Mouse (Mus musculus): ENCODE measurements at regions not wholly inside any gene's neighbourhood (a gene's known extent, or its start where the extent isn't known, plus 50 kb on each side); places are given as distances from the start of the nearest gene placed in this dataset.

DNA sequence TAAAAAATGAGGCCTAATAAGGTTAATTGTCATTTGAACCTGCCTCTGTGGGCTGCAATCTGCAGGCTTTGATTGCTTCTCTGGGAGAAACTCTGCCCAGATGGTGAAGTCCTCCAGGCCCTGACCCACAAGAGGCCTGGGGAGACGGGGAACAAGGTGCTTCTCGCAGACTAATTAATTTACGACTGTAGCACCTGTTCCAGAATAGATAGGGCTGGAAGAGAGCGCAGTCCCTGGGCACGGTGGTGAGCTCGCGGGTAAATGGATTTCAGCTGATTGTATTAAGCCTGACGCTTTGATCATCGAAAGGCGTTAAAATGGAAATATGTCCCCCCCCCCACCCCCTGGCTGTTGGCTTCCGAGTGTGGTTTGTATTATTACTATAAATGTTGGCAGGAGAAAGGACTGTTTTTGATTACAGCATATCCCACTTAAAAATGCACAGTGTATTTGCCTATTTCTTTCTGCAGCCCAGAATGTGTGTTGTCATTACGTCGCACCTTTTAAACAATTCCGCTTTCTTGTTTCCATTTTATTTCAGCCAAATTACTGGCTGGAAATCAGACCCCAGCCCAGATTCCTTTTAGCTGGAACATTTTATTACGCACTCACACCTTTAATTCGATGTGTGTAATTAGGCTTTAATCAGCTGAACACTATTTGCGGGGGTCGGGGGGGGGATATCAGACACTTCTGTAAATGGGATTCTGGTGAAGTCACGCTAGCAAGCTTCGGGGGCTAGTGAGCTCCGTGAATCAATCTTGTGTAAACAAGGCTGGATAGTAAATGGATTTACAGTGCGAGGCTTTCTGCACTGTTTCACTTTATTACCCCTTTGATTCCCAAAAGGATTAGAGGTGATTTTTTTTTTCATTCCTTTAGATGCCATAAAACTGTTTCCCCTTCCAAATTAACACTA, 250.1 kb upstream of the Dnajc19 start:
- Histone ChIP-seq H3K36me3 (no peaks in the 10 kb centered on the region), H3K9me3 (no peaks in the 10 kb centered on the region), H3K4me3 (no peak overlapping the region), H3K4me2 (no peak overlapping the region), H3K4me1 (no peaks in the 10 kb centered on the region), H3K27ac (no peak overlapping the region), H3K9ac (no peak overlapping the region), H3K27me3 (no peaks in the 10 kb centered on the region)
- 47% methylated on average over 22 of the region's 22 CpGs for whole genome bisulfite sequencing
- ATAC-seq (ENCODE audit: borderline replicate concordance, extremely low read depth, low FRiP score, low TSS enrichment) = no peak

DNA sequence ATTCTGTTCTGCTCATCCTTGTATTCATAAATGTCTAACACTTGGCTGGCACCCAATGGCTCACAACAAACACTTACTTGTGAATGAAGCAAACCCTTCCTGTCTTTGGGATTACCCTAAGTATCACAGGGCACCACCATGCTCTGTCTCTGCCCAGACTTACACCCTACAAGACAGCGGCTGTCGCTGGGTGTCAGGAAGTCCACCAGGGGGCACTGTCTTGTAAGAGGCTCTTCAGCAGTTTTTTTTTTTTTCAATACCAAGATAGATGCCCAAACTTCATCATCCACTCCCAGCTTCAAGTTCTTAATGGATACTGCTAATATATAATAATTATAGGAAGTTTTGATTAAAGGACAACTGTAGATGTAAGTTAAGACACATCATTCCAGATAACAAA, 247.7 kb upstream of the Dnajc19 start:
- no peak overlapping the region for H3K4me2 ChIP-seq
- WGBS = 30% methylated on average over 2 of the region's 2 CpGs
- H3K4me3 ChIP-seq = no peak overlapping the region
- no peak for ATAC-seq (ENCODE audit: borderline replicate concordance, extremely low read depth, low FRiP score, low TSS enrichment)
- H3K27ac ChIP-seq = no peak overlapping the region
- H3K36me3 ChIP-seq = no peaks in the 10 kb centered on the region
- no peak overlapping the region for H3K9ac ChIP-seq
- H3K9me3 ChIP-seq = no peaks in the 10 kb centered on the region
- no peaks in the 10 kb centered on the region for H3K4me1 ChIP-seq
- no peaks in the 10 kb centered on the region for H3K27me3 ChIP-seq

DNA sequence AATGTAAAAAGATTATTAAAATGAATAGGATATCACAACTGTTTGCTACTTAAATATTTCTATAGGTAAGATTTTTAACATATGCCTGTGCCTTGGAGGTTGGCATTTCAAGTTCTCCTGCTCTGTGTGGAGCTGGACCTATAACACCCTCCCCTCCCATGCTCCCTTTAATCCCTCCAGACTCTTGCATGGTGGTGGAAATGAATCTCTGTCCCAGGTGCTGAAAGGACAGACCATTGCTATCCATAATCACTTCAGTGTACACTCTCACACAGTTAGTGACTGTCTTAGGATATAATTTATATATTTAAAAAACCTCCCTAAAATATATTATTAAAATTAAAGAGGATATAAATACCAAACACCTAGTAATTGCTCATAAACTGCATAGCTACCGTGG, 244.5 kb upstream of the Dnajc19 start:
- Histone ChIP-seq H3K27me3 (no peaks in the 10 kb centered on the region), H3K4me1 (no peaks in the 10 kb centered on the region), H3K4me2 (no peak overlapping the region), H3K36me3 (no peaks in the 10 kb centered on the region), H3K9ac (no peak overlapping the region), H3K9me3 (no peaks in the 10 kb centered on the region), H3K27ac (no peak overlapping the region), H3K4me3 (no peak overlapping the region)
- 83% methylated on average over 1 of the region's 1 CpGs for WGBS
- no peak for ATAC-seq (ENCODE audit: borderline replicate concordance, extremely low read depth, low FRiP score, low TSS enrichment)

DNA sequence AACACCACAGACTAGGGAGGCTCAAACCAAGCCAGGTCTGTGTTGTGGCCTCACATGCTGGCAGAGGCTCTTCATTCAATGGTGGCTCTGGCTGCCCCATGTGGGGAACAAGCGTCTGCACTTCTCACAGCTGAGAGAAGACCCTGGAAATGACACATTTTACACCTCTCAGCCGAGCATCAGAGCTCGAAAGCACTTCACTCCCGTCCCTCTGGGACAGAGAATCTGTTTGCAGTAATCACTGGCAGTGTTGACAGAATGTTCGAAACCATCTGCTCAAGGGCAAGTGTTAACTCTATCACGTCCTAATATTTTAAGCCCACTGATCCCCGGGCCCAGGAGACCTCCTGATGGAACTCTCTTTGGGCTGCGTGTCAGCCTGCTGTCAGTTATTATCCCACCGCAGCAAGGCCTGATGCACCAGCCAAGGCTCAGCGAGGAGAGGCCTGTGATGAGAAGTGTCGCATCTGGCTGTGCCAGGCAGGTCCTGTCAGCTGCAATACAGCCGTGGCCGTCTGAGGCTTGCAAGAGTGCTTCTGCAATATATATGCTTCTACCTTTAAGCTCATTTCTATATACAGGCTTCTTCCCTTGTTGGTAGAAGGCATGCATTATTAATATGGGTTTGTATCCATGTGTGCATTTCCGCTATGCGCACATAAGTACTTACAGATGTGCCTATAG, 241.5 kb upstream of the Dnajc19 start:
- no peak for ATAC-seq (ENCODE audit: borderline replicate concordance, extremely low read depth, low FRiP score, low TSS enrichment)
- WGBS = 21% methylated on average over 15 of the region's 15 CpGs

DNA sequence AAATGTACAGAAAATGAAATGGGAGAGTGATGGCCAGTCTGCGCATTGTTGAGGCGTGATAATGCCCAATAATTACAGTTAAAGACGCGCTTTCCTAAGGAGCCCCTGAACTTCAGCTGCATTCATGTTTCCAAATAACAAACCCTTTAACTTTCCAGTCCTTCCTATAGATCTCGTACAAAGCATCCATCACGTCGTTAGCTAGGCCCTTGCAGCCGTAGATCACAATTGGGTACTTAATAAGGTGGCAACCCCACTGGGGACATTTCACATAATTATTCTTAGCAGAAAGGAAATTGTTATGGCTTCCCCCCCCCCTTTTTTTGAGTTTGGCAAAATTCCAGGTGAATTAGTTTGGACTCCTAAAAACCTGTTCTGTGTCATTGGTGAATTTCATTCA, 233.7 kb upstream of the Dnajc19 start:
- no peak for ATAC-seq (ENCODE audit: borderline replicate concordance, extremely low read depth, low FRiP score, low TSS enrichment)
- Histone ChIP-seq H3K36me3 (no peaks in the 10 kb centered on the region), H3K27ac (no peak overlapping the region), H3K4me3 (no peak overlapping the region), H3K4me2 (no peak overlapping the region), H3K9me3 (no peaks in the 10 kb centered on the region), H3K27me3 (no peaks in the 10 kb centered on the region), H3K9ac (no peak overlapping the region), H3K4me1 (no peaks in the 10 kb centered on the region)
- 77% methylated on average over 8 of the region's 8 CpGs for WGBS

More for the DNA sequence above, 241.5 kb upstream of the Dnajc19 start:
- Histone ChIP-seq H3K4me3 (no peak overlapping the region), H3K4me2 (no peak overlapping the region), H3K9me3 (no peaks in the 10 kb centered on the region), H3K27ac (no peak overlapping the region), H3K4me1 (no peaks in the 10 kb centered on the region), H3K9ac (no peak overlapping the region), H3K27me3 (no peaks in the 10 kb centered on the region), H3K36me3 (no peaks in the 10 kb centered on the region)

DNA sequence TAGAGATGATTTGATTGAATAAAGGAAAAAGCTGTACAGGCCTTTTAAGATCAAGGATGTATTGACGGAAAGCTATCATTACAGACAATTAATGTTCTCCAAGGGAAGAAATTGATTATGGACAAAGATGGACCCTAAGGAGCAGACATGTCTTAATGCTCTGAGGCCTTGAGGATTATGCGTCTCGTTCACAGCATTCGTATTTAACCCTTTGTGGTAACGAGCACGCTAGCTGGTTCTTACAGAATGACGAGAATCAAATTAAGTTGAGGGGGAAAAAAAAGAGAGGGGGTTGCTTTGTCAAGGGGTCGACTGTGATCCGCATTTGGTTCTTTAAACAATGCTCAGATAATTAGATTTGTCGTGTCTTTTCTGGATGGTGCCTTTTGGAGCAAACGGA, 233.3 kb upstream of the Dnajc19 start:
- Histone ChIP-seq H3K36me3 (no peaks in the 10 kb centered on the region), H3K4me3 (no peak overlapping the region), H3K9me3 (no peaks in the 10 kb centered on the region), H3K27ac (no peak overlapping the region), H3K9ac (no peak overlapping the region), H3K4me1 (no peaks in the 10 kb centered on the region), H3K4me2 (no peak overlapping the region), H3K27me3 (no peaks in the 10 kb centered on the region)
- ATAC-seq (ENCODE audit: borderline replicate concordance, extremely low read depth, low FRiP score, low TSS enrichment) = no peak
- 77% methylated on average over 11 of the region's 11 CpGs for WGBS

DNA sequence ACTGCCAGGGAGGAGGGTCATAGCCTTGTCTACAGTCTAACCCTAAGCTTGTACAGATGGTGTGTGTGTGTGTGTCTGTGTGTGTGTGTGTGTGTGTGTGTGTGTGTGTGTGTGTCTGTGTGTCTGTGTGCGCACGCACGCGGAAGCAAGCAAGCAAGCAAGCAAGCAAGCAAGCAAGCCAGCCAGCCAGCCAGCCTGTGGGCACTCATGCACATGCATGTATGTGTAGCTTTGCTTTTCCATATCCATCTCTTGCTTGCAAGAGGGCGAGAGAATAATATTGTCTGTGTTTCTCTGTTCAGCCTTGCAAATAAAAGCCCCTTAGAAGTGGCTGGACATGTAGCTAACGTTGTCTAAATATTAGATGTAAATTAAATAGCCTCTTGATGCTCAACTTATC, 230.8 kb upstream of the Dnajc19 start:
- Histone ChIP-seq H3K36me3 (no peaks in the 10 kb centered on the region), H3K4me2 (no peak overlapping the region), H3K27me3 (no peaks in the 10 kb centered on the region), H3K9me3 (no peaks in the 10 kb centered on the region), H3K9ac (no peak overlapping the region), H3K4me3 (no peak overlapping the region), H3K4me1 (no peaks in the 10 kb centered on the region), H3K27ac (no peak overlapping the region)
- WGBS = 76% methylated on average over 6 of the region's 6 CpGs
- no peak for ATAC-seq (ENCODE audit: borderline replicate concordance, extremely low read depth, low FRiP score, low TSS enrichment)

DNA sequence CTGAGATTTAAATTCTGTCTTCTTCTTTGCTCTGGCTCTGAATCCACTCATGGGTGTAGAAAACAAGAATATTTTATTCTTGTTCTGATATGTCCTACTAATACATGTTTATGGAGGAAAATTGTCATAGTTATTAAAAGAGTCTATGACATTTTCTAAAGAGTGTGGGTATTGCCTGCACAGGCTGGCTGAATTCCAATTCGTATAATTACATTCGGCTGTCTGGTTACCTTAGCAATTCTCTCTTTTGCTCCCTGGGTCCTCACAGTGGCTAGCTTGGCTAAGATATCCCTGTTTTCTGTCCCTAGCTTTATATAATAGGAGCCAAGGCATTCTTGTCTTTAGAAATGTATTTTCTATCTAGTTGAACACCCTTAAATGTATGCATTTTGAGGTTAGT, 218.5 kb upstream of the Dnajc19 start:
- ATAC-seq (ENCODE audit: borderline replicate concordance, extremely low read depth, low FRiP score, low TSS enrichment) = no peak
- Histone ChIP-seq H3K4me3 (no peak overlapping the region), H3K4me1 (no peaks in the 10 kb centered on the region), H3K4me2 (no peak overlapping the region), H3K27me3 (no peaks in the 10 kb centered on the region), H3K27ac (no peak overlapping the region), H3K36me3 (no peaks in the 10 kb centered on the region), H3K9me3 (no peaks in the 10 kb centered on the region), H3K9ac (no peak overlapping the region)
- 63% methylated on average over 2 of the region's 2 CpGs for WGBS

DNA sequence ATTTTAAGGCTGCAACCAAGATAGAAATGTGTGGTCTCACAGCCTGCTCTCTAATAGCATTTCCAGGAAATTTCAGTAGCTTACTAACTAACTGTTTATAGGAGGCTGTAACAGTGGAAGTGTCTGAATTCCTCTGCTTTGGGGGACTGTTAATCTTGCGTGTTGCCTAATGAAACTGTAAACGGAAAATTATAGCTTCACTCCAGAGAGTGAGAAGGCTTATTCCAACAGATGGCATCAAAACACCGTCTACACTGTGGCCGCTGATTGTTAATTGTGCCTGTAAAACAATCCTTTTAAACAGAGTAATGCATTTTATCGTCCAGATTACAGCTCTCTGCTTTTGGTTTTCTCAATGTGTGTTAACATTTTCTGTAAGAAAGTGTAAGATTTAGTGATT, 206.7 kb upstream of the Dnajc19 start:
- Histone ChIP-seq H3K9me3 (no peaks in the 10 kb centered on the region), H3K9ac (no peak overlapping the region), H3K4me1 (no peaks in the 10 kb centered on the region), H3K27me3 (no peaks in the 10 kb centered on the region), H3K4me3 (no peak overlapping the region), H3K27ac (no peak overlapping the region), H3K4me2 (no peak overlapping the region), H3K36me3 (no peaks in the 10 kb centered on the region)
- WGBS = 69% methylated on average over 5 of the region's 5 CpGs
- ATAC-seq (ENCODE audit: borderline replicate concordance, extremely low read depth, low FRiP score, low TSS enrichment) = no peak

DNA sequence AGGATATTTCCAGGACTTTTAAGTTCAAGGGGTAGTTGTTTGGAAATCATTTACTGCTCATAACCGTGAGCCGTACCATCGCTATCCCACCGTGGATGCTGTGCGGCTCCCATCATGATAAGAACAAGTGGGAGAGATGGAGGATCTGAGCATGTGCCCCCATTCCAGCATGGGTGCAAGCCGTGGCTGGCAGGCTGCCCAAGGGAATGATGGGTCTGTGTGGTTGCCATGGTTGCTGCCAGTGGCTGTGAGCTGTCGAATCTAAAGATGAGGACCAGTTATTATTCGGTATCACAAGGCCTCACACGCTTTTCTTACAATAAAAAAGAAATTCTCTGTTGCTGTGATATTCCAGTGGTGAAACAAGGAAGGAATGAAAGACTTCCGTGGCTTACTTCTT, 189.0 kb upstream of the Dnajc19 start:
- no peaks in the 10 kb centered on the region for H3K9me3 ChIP-seq
- no peaks in the 10 kb centered on the region for H3K27me3 ChIP-seq
- H3K9ac ChIP-seq = no peak overlapping the region
- H3K27ac ChIP-seq = no peak overlapping the region
- H3K4me1 ChIP-seq = no peaks in the 10 kb centered on the region
- no peak overlapping the region for H3K4me3 ChIP-seq
- H3K4me2 ChIP-seq = no peak overlapping the region
- H3K36me3 ChIP-seq = no peaks in the 10 kb centered on the region
- WGBS = 81% methylated on average over 10 of the region's 10 CpGs
- ATAC-seq (ENCODE audit: borderline replicate concordance, extremely low read depth, low FRiP score, low TSS enrichment) = no peak

DNA sequence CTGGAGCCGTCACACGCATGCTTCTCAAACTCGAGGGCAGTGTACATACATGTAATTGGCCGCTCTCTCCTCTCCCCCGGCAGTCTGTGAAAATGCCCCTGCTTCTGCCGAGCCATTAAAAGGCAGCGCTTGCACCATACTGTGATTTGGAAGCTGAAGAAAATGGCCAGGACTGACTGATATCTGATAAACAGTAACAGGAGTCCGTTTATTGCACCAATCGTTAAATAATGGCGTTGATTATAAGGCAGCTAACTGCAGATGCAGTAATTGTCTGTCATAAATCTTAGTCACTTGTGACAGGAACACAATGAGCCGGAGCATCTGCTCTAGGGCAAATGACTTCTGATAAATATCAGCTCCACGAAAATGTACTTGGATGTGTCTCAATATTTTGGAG, 185.3 kb upstream of the Dnajc19 start:
- Histone ChIP-seq H3K36me3 (no peaks in the 10 kb centered on the region), H3K4me3 (no peak overlapping the region), H3K27ac (no peak overlapping the region), H3K4me1 (no peaks in the 10 kb centered on the region), H3K9ac (no peak overlapping the region), H3K27me3 (no peaks in the 10 kb centered on the region), H3K9me3 (no peaks in the 10 kb centered on the region), H3K4me2 (no peak overlapping the region)
- no peak for ATAC-seq (ENCODE audit: borderline replicate concordance, extremely low read depth, low FRiP score, low TSS enrichment)
- WGBS = 58% methylated on average over 12 of the region's 12 CpGs

DNA sequence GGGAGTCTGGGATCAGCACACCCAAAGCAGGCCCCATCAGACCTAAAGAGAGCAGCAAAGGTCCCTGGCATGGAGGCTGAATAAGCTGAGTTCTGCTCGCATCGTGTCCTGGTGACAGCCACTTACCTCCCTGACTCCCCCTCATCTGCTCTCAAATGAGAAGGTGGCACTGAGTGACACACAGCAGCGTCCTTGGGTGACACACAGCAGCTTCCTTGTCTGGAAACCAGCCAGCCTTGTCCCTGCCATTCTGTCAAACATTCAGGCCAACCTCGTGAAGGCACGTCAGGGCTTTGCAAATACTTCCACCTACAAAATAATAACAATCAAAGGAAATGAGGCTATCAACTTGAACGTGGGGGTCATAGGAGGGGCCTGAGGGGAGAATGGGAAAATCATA, 183.7 kb upstream of the Dnajc19 start:
- no peak for ATAC-seq (ENCODE audit: borderline replicate concordance, extremely low read depth, low FRiP score, low TSS enrichment)
- no peak overlapping the region for H3K4me2 ChIP-seq
- H3K4me1 ChIP-seq = no peaks in the 10 kb centered on the region
- 39% methylated on average over 6 of the region's 6 CpGs for WGBS
- no peak overlapping the region for H3K27ac ChIP-seq
- no peaks in the 10 kb centered on the region for H3K27me3 ChIP-seq
- H3K36me3 ChIP-seq = no peaks in the 10 kb centered on the region
- H3K9ac ChIP-seq = no peak overlapping the region
- no peak overlapping the region for H3K4me3 ChIP-seq
- H3K9me3 ChIP-seq = no peaks in the 10 kb centered on the region
